Mouse (Mus musculus): ENCODE measurements around the gene Endou. TPM values are rescaled to one million over a fixed set of nuclear protein-coding genes. Genes with fewer than 3 reads are reported as not detected.

The Endou gene
- total RNA-seq, 2 experiments from 2014 or later = 5.2 to 5.4 TPM

Other genes with a start within 250 kb of the Endou start
- 10 to 100 TPM; 29.2 to 29.7 TPM for gene Rpap3, start 25.5 kb downstream of the Endou start, total RNA-seq (2021)
- gene Rapgef3, start 36.6 kb upstream of the Endou start, total RNA-seq (2021) = 10 to 100 TPM; 42.6 to 44.7 TPM
- gene Slc48a1, start 47.2 kb upstream of the Endou start, total RNA-seq (2021) = 100 to 1,000 TPM; 154 to 168 TPM
- gene Hdac7, start 113.2 kb upstream of the Endou start, total RNA-seq (2021) = 10 to 100 TPM; 31.5 to 36.1 TPM
- 1 to 10 TPM in 1 of 2 experiments, under 1 TPM in 1; 0.75 to 2.3 TPM for gene Vdr, start 179.3 kb upstream of the Endou start, total RNA-seq (2021)
- 10 to 100 TPM; 33.2 to 34.9 TPM for gene Tmem106c, start 232.9 kb upstream of the Endou start, total RNA-seq (2021)